Mouse (Mus musculus): Measurements from ENCODE around the gene Ccdc141.
A peak's percentile ranks its signal among the peaks of the same experiment; 100 is the strongest.
"Not testable (repeated sequence)": the region's sequence is repeated elsewhere in the genome, so short reads cannot be mapped to it uniquely, and the experiment has no call there.

Ccdc141 gene

GRCm38 (mm10) chr2:77065294-77065693, 105.1 kb downstream of the Ccdc141 start:
- DNase-seq (ENCODE audit: low read depth, low spot score), result no peak

- DNase-seq (ENCODE audit: low read depth, low spot score), result peak; percentile 87
Measured at GRCm38 (mm10) chr2:77061871-77062270, 108.6 kb downstream of the Ccdc141 start.

GRCm38 (mm10) chr2:77059596-77059995, 110.8 kb downstream of the Ccdc141 start:
- no peak for DNase-seq (ENCODE audit: low read depth, low spot score)

GRCm38 (mm10) chr2:77056367-77056766, 114.1 kb downstream of the Ccdc141 start:
- DNase-seq (ENCODE audit: low read depth, low spot score), result no peak

- no peak for DNase-seq (ENCODE audit: low read depth, low spot score)
Measured at GRCm38 (mm10) chr2:77042912-77043311, 127.5 kb downstream of the Ccdc141 start.

GRCm38 (mm10) chr2:77039683-77040082, 130.8 kb downstream of the Ccdc141 start:
- DNase-seq (ENCODE audit: low read depth, low spot score), result no peak

- DNase-seq (ENCODE audit: low read depth, low spot score), result no peak
Measured at GRCm38 (mm10) chr2:77039281-77039680, 131.2 kb downstream of the Ccdc141 start.

GRCm38 (mm10) chr2:77037211-77037610, 133.2 kb downstream of the Ccdc141 start:
- DNase-seq (ENCODE audit: low read depth, low spot score), result no peak

- DNase-seq (ENCODE audit: low read depth, low spot score), result no peak
Measured at GRCm38 (mm10) chr2:77034112-77034511, 136.3 kb downstream of the Ccdc141 start.

GRCm38 (mm10) chr2:77033322-77034060, 136.9 kb downstream of the Ccdc141 start:
- DNase-seq (ENCODE audit: low read depth, low spot score), result no peak

GRCm38 (mm10) chr2:77020649-77021048, 149.8 kb downstream of the Ccdc141 start:
- DNase-seq (ENCODE audit: low read depth, low spot score), result peak; percentile 56

GRCm38 (mm10) chr2:77017735-77018134, 152.7 kb downstream of the Ccdc141 start:
- no peak for DNase-seq (ENCODE audit: low read depth, low spot score)

GRCm38 (mm10) chr2:77013449-77013848, 157.0 kb downstream of the Ccdc141 start:
- DNase-seq (ENCODE audit: low read depth, low spot score), result not testable (repeated sequence)

- DNase-seq (ENCODE audit: low read depth, low spot score), result no peak
Measured at GRCm38 (mm10) chr2:77011981-77012380, 158.5 kb downstream of the Ccdc141 start.

GRCm38 (mm10) chr2:77007015-77007414, 163.4 kb downstream of the Ccdc141 start:
- no peak for DNase-seq (ENCODE audit: low read depth, low spot score)

GRCm38 (mm10) chr2:77003148-77003547, 167.3 kb downstream of the Ccdc141 start:
- no peak for DNase-seq (ENCODE audit: low read depth, low spot score)

- DNase-seq (ENCODE audit: low read depth, low spot score), result no peak
Measured at GRCm38 (mm10) chr2:76998351-76998750, 172.1 kb downstream of the Ccdc141 start.

- DNase-seq (ENCODE audit: low read depth, low spot score), result no peak
Measured at GRCm38 (mm10) chr2:76992493-76993201, 177.8 kb downstream of the Ccdc141 start.

GRCm38 (mm10) chr2:76987317-76987716, 183.1 kb downstream of the Ccdc141 start:
- no peak for DNase-seq (ENCODE audit: low read depth, low spot score)

GRCm38 (mm10) chr2:76984384-76984783, 186.1 kb downstream of the Ccdc141 start:
- DNase-seq (ENCODE audit: low read depth, low spot score), result no peak

GRCm38 (mm10) chr2:76983601-76984000, 186.8 kb downstream of the Ccdc141 start:
- DNase-seq (ENCODE audit: low read depth, low spot score), result no peak

GRCm38 (mm10) chr2:76982391-76983145, 187.9 kb downstream of the Ccdc141 start, which contains the start of gene Ttn:
Ttn (minus strand) TSS chr2:76982547.
- DNase-seq (ENCODE audit: low read depth, low spot score), result no peak
